Mouse (Mus musculus) ES-E14 (cell line): ENCODE measurements around the gene Hist1h2ad. TPM values are rescaled to one million over a fixed set of nuclear protein-coding genes. Genes with fewer than 3 reads are reported as not detected.
A peak's percentile ranks its signal among the peaks of the same experiment; 100 is the strongest.

Experiments used
- DNase-seq: peaks from one replicate; pipeline ENCODE4 v3.0.0-alpha.2; 2013; ENCODE audit warnings: low read depth, low spot score
- H3K27ac ChIP-seq: 2 replicates; pipeline ENCODE4 v1.5.1; 2012; ENCODE audit warnings: low read depth, mild to moderate bottlenecking, low read length, moderate library complexity, mixed read lengths; ENCODE audit not compliant: poor library complexity, insufficient read depth, severe bottlenecking
- H3K36me3 ChIP-seq: 2 replicates; pipeline ENCODE4 v1.6.1; 2012; ENCODE audit warnings: mild to moderate bottlenecking, low read length, moderate library complexity, mixed read lengths; ENCODE audit not compliant: control insufficient read depth, poor library complexity, insufficient read depth, severe bottlenecking
- H3K4me1 ChIP-seq, 2 experiments: fragments of 150-350 bp in 1 of 2; sonication (generic) in 1 of 2; 2 replicates each; pipeline ENCODE4 v1.6.1; 2012; ENCODE audit warnings: low read length in 2 of 2, mild to moderate bottlenecking in 1 of 2, mixed read lengths in 1 of 2; ENCODE audit not compliant: control insufficient read depth in 2 of 2, insufficient read depth in 2 of 2, poor library complexity in 1 of 2
- H3K4me3 ChIP-seq, 2 experiments: fragments of 150-350 bp in 1 of 2; sonication (generic) in 1 of 2; 2 replicates each; pipeline ENCODE4 v1.5.1; 2012; ENCODE audit warnings: low read length in 2 of 2, low read depth in 1 of 2, mild to moderate bottlenecking in 1 of 2, mixed read lengths in 1 of 2; ENCODE audit not compliant: insufficient read depth in 1 of 2, poor library complexity in 1 of 2, severe bottlenecking in 1 of 2
- H3K9ac ChIP-seq: 2 replicates; pipeline ENCODE4 v1.6.1; 2012; ENCODE audit warnings: low read depth, mild to moderate bottlenecking, low read length, mixed read lengths; ENCODE audit not compliant: poor library complexity, insufficient read depth, severe bottlenecking
- H3K9me3 ChIP-seq: fragments of 150-350 bp; sonication (generic); 2 replicates; pipeline ENCODE4 v1.6.1; 2012; ENCODE audit warnings: low read depth, mild to moderate bottlenecking, low read length; ENCODE audit not compliant: control insufficient read depth, insufficient read depth
- CHD2 ChIP-seq: IDR thresholded peaks from 2 replicates; pipeline ENCODE4 v1.6.1; 2014; ENCODE audit warnings: mild to moderate bottlenecking, low read depth, low read length, inconsistent platforms
- HCFC1 ChIP-seq: IDR thresholded peaks from 2 replicates; pipeline ENCODE4 v1.6.1; 2012; ENCODE audit warnings: low read length, inconsistent platforms, borderline replicate concordance; ENCODE audit not compliant: insufficient read depth
- MAFK ChIP-seq: IDR thresholded peaks from 2 replicates; pipeline ENCODE4 v1.6.1; 2014; ENCODE audit warnings: mild to moderate bottlenecking, low read depth, low read length, inconsistent platforms; ENCODE audit not compliant: insufficient read depth
- ZC3H11A ChIP-seq: IDR thresholded peaks from 2 replicates; pipeline ENCODE4 v1.6.1; 2012; ENCODE audit warnings: low read depth, mild to moderate bottlenecking, inconsistent platforms, low read length, borderline replicate concordance
- ZNF384 ChIP-seq: IDR thresholded peaks from 2 replicates; pipeline ENCODE4 v1.6.1; 2012; ENCODE audit warnings: low read depth, low read length, inconsistent platforms
- in situ Hi-C, 2 experiments: fragments of 600-800 bp; cut with MboI; formaldehyde crosslinking; loops; one replicate each; pipeline ENCODE4 v1.15.1; 2025; ENCODE audit warnings: low sequenced_read_pairs in 2 of 2, inconsistent platforms in 1 of 2; ENCODE audit not compliant: unreplicated experiment in 2 of 2
- total RNA-seq: library from RNA; depleted of rRNA; stranded (reverse); fragments of 300-350 nt; gene quantifications from 2 replicates; pipeline ENCODE4 v1.2.3, GENCODE M21; 2012

Gene Hist1h2ad
- total RNA-seq, 1 experiment: 1,000 TPM

- TF ChIP-seq HCFC1 (0 out of 2 replicates have a peak, but pooled peaks have one; percentile 63), ZNF384 (no peak)
- DNase-seq: peak; percentile 98
- peak within 1 kb of the TSS; percentile 43 to 76 for H3K4me3 ChIP-seq
- peak within 1 kb of the TSS; percentile 86 for H3K27ac ChIP-seq
- no peaks in the 10 kb centered on the region for H3K9me3 ChIP-seq
- peaks cover 0 to 6% of the 10 kb centered on the region in 2 experiments; a peak in 2 of 4 replicates for H3K4me1 ChIP-seq
- no peaks in the 10 kb centered on the region for H3K36me3 ChIP-seq
- H3K9ac ChIP-seq: peak within 1 kb of the TSS; percentile 74
- in situ Hi-C loops: no loop called here
These were observed 7.4 kb downstream of the Hist1h2ad start, which contains the start of gene Hist1h4d for GRCm38 (mm10) chr13:23581408-23582218. Gene Hist1h4d, plus strand, starts transcription at chr13:23581598.

- peak overlapping the region; percentile 74; the same call in 1 of the 2 replicates for H3K9ac ChIP-seq
- in situ Hi-C loops: no loop called here
- H3K4me1 ChIP-seq: peaks cover 0 to 7% of the 10 kb centered on the region in 2 experiments; a peak in 2 of 4 replicates
- no peaks in the 10 kb centered on the region for H3K9me3 ChIP-seq
- peak overlapping the region; percentile 86; the same call in 1 of the 2 replicates for H3K27ac ChIP-seq
- no peaks in the 10 kb centered on the region for H3K36me3 ChIP-seq
- peak overlapping the region; percentile 43 to 76 for H3K4me3 ChIP-seq
- no peak for DNase-seq
- peak; percentile 74 for TF ChIP-seq ZNF384
- peak; percentile 59; the same call in 1 of the 2 replicates for TF ChIP-seq CHD2
- no peak for TF ChIP-seq MAFK
These were observed 8.3 kb downstream of the Hist1h2ad start for GRCm38 (mm10) chr13:23582219-23583056.

- TF ChIP-seq ZNF384: no peak
- TF ChIP-seq MAFK: no peak
- TF ChIP-seq CHD2: no peak
- no peak for TF ChIP-seq HCFC1
- TF ChIP-seq ZC3H11A: no peak
- H3K9ac ChIP-seq: no peak overlapping the region
- no peak overlapping the region; the same call in 1 of the 2 replicates for H3K27ac ChIP-seq
- in situ Hi-C loops: no loop called here
- DNase-seq: no peak
- H3K4me3 ChIP-seq: no peak overlapping the region
- peaks cover 0 to 7% of the 10 kb centered on the region in 2 experiments; a peak in 2 of 4 replicates for H3K4me1 ChIP-seq
- no peaks in the 10 kb centered on the region for H3K36me3 ChIP-seq
- no peaks in the 10 kb centered on the region for H3K9me3 ChIP-seq
These were observed 9.3 kb downstream of the Hist1h2ad start for GRCm38 (mm10) chr13:23583387-23584068.

- no peak overlapping the region; the same call in 1 of the 2 replicates for H3K9ac ChIP-seq
- no peak for TF ChIP-seq MAFK
- TF ChIP-seq ZNF384: no peak
- no peak for TF ChIP-seq ZC3H11A
- no peak for TF ChIP-seq HCFC1
- no peak for TF ChIP-seq CHD2
- no peak for DNase-seq
- H3K4me3 ChIP-seq: peak overlapping the region in 1 of 2 experiments; percentile 36; a peak in 1 of 4 replicates
- in situ Hi-C loops: no loop called here
- H3K36me3 ChIP-seq: no peaks in the 10 kb centered on the region
- no peaks in the 10 kb centered on the region for H3K9me3 ChIP-seq
- peaks cover 0 to 10% of the 10 kb centered on the region in 2 experiments; a peak in 2 of 4 replicates for H3K4me1 ChIP-seq
- peak overlapping the region; percentile 95; the same call in 1 of the 2 replicates for H3K27ac ChIP-seq
These were observed 10.2 kb downstream of the Hist1h2ad start for GRCm38 (mm10) chr13:23584331-23584730.
